Mouse (Mus musculus) adrenal gland, adult 18-20 months (tissue): Measurements from ENCODE around the gene 6430548M08Rik. TPM values are rescaled to one million over a fixed set of nuclear protein-coding genes. Genes with fewer than 3 reads are reported as not detected.
A peak's percentile ranks its signal among the peaks of the same experiment; 100 is the strongest.

Experiments
- DNase-seq, 2 experiments: peaks; one replicate each; pipeline ENCODE4 v3.0.0; 2021 to 2022; ENCODE audit warnings: low spot score in 2 of 2
- long read RNA-seq, 2 experiments: library from polyadenylated mRNA; stranded (forward); transcript quantifications; one replicate each; pipeline ENCODE4 v2.0.0; 2021
- total RNA-seq, 2 experiments: library from RNA; stranded (reverse); gene quantifications; 1 replicate in 1 of 2; 2 replicates in 1 of 2; pipeline ENCODE4 v1.2.3; 2021

Gene 6430548M08Rik
- 100 to 1,000 TPM in 1 of 2 experiments, 10 to 100 TPM in 1; 60.5 to 130 TPM for total RNA-seq
- long read RNA-seq, experiment 1, full-length matches to known transcripts: 20 of 41 reads
- long read RNA-seq, experiment 1, partial matches to known transcripts: 16 of 41 reads
- long read RNA-seq, experiment 1, other reads (novel, unspliced or antisense): 5 of 41 reads
- long read RNA-seq, experiment 2, full-length matches to known transcripts: 51 of 154 reads
- long read RNA-seq, experiment 2, partial matches to known transcripts: 94 of 154 reads
- long read RNA-seq, experiment 2, other reads (novel, unspliced or antisense): 9 of 154 reads

- peak; percentile 99 for DNase-seq
Observed at GRCm38 (mm10) chr8:120113758-120114255, at the start of gene 6430548M08Rik. Gene 6430548M08Rik (plus strand): TSS chr8:120114152.

- no peak for DNase-seq
Observed at GRCm38 (mm10) chr8:120065611-120066010, 48.3 kb upstream of the 6430548M08Rik start.

GRCm38 (mm10) chr8:120066226-120066625 is 47.7 kb upstream of the 6430548M08Rik start:
- no peak for DNase-seq

GRCm38 (mm10) chr8:120067936-120068668 is 45.9 kb upstream of the 6430548M08Rik start:
- no peak for DNase-seq

GRCm38 (mm10) chr8:120071684-120072083 is 42.3 kb upstream of the 6430548M08Rik start:
- DNase-seq: peak; percentile 83 to 86

GRCm38 (mm10) chr8:120072259-120072658 is 41.7 kb upstream of the 6430548M08Rik start:
- peak; percentile 41 to 48 for DNase-seq

- no peak for DNase-seq
Observed at GRCm38 (mm10) chr8:120072827-120073226, 41.1 kb upstream of the 6430548M08Rik start.

- DNase-seq: no peak
Observed at GRCm38 (mm10) chr8:120074516-120074915, 39.4 kb upstream of the 6430548M08Rik start.

GRCm38 (mm10) chr8:120075347-120075746 is 38.6 kb upstream of the 6430548M08Rik start:
- DNase-seq: no peak

GRCm38 (mm10) chr8:120078080-120078479 is 35.9 kb upstream of the 6430548M08Rik start:
- DNase-seq: peak; percentile 78 to 84

GRCm38 (mm10) chr8:120079361-120079760 is 34.6 kb upstream of the 6430548M08Rik start:
- no peak for DNase-seq

GRCm38 (mm10) chr8:120083261-120083660 is 30.7 kb upstream of the 6430548M08Rik start:
- DNase-seq: no peak

GRCm38 (mm10) chr8:120084783-120085182 is 29.2 kb upstream of the 6430548M08Rik start:
- no peak for DNase-seq

GRCm38 (mm10) chr8:120089511-120089910 is 24.4 kb upstream of the 6430548M08Rik start:
- no peak for DNase-seq

GRCm38 (mm10) chr8:120091032-120091431 is 22.9 kb upstream of the 6430548M08Rik start:
- no peak for DNase-seq

- no peak for DNase-seq
Observed at GRCm38 (mm10) chr8:120093103-120093502, 20.8 kb upstream of the 6430548M08Rik start.

- DNase-seq: no peak
Observed at GRCm38 (mm10) chr8:120094801-120095200, 19.2 kb upstream of the 6430548M08Rik start.

GRCm38 (mm10) chr8:120096486-120096885 is 17.5 kb upstream of the 6430548M08Rik start:
- no peak for DNase-seq

GRCm38 (mm10) chr8:120100388-120101067 is 13.4 kb upstream of the 6430548M08Rik start:
- no peak for DNase-seq

GRCm38 (mm10) chr8:120101068-120101972 is 12.6 kb upstream of the 6430548M08Rik start, which contains the start of gene Zdhhc7:
Gene Zdhhc7 (minus strand): TSS chr8:120101482.
- DNase-seq: peak; percentile 82 to 85
